Mouse (Mus musculus) urinary bladder, postnatal 25 days (tissue): Measurements from ENCODE around the gene Lmbr1l.

ENCODE experiments used
- DNase-seq: peaks from one replicate; pipeline ENCODE4 v3.0.0; 2022; ENCODE audit warnings: low spot score

Lmbr1l gene

GRCm38 (mm10) chr15:98869342-98870178 lies 48.5 kb downstream of the Lmbr1l start:
- no peak for DNase-seq

GRCm38 (mm10) chr15:98868346-98869063 lies 49.5 kb downstream of the Lmbr1l start:
- DNase-seq = no peak

- peak; percentile 38 for DNase-seq
Observed at GRCm38 (mm10) chr15:98867321-98867720, 50.7 kb downstream of the Lmbr1l start.

GRCm38 (mm10) chr15:98866501-98866900 lies 51.5 kb downstream of the Lmbr1l start:
- DNase-seq = no peak

GRCm38 (mm10) chr15:98865771-98866170 lies 52.3 kb downstream of the Lmbr1l start:
- no peak for DNase-seq

- DNase-seq = no peak
Observed at GRCm38 (mm10) chr15:98864951-98865350, 53.1 kb downstream of the Lmbr1l start.

- DNase-seq = no peak
Observed at GRCm38 (mm10) chr15:98863451-98863958, 54.5 kb downstream of the Lmbr1l start.

- DNase-seq = no peak
Observed at GRCm38 (mm10) chr15:98861701-98862410, 56.2 kb downstream of the Lmbr1l start.

GRCm38 (mm10) chr15:98860921-98861320 lies 57.1 kb downstream of the Lmbr1l start:
- DNase-seq = no peak

- DNase-seq = no peak
Observed at GRCm38 (mm10) chr15:98859319-98860043, 58.5 kb downstream of the Lmbr1l start.

GRCm38 (mm10) chr15:98854214-98854613 lies 63.8 kb downstream of the Lmbr1l start:
- DNase-seq = no peak
